Mouse (Mus musculus) testis, postnatal 14 days (tissue): ENCODE results near the gene Usp25.
A peak's percentile ranks its signal among the peaks of the same experiment; 100 is the strongest.

Experiments
- DNase-seq: peaks from one replicate; pipeline ENCODE4 v3.0.0; 2021; ENCODE audit warnings: low spot score

The Usp25 gene

GRCm38 (mm10) chr16:77013427-77014320 is at the start of gene Usp25:
Gene Usp25, plus strand, starts transcription at chr16:77013706.
- peak; percentile 89 for DNase-seq

DNA sequence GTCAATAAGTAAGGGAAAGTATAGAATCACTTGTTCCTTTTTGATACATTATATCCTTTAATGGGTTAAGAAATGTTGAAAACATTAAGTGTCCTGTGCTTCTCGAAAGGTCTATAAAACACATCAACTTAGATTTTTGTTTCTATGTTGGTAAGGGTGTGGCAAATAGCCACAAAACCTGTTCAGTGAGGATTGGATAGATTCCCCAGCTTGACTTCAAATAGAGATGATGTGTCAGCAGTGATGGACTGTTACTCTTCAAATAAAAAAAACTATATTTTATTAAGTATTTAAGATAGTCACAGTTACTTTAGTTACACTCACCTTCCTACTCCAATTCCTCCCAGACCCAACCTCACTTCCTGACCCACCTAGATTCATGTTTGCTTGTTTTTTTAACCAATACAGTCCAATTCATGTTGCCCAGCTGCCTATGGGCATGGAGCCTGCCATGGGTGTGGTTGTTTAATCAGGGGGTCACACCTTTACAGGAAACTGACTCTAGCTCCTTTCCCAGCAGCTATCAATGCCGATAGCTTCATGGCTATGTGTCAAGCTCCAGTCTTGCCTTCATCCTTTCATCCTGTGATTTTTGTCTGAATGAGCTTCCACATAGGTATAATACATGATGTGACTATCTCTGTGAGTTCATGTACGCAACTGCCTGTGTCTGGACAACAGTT is 45.8 kb upstream of the Usp25 start:
- no peak for DNase-seq

DNA sequence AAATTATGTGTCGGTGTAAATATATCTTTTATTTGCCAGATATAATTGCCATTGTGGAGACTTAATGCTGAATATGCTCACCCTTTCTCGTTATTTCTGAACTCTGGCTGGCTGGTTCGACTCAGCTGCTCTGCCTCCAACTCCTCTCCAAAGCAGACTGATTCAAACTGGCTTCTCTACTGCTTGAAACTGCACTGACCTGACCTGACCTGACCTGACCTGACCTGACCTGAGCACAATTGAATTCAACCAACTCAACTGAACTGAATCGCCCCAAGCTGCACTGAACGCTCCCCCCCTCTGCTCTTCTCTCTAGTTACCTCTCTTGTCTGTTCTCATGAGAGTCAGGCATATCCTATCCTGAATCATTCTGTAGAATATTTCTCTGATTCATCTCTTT is 42.3 kb upstream of the Usp25 start:
- DNase-seq = no peak

GRCm38 (mm10) chr16:76976787-76977430 is 36.6 kb upstream of the Usp25 start:
- no peak for DNase-seq

DNA sequence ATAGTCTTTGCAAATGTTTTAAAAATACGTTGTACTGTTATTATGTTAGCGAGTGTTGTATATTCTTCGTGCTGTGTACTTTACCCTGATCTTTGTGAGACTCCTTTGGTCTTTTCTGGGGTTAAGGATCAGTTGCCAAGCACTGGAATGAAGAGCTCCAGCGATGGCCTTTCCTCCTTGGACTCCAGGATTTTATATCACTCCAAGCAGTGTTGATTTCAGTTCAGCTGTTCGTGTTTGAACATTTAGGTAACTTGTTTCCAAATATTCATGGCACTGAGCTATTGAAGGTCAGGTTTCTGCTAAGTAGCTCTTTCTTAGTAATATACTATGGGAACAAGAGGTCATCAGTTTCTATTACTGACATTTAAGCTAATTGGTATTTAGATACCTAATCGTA is 29.8 kb upstream of the Usp25 start:
- DNase-seq = no peak

- no peak for DNase-seq
Measured at GRCm38 (mm10) chr16:76987711-76988110, 25.8 kb upstream of the Usp25 start.

- DNase-seq = no peak
Measured at GRCm38 (mm10) chr16:77003900-77004299, 9.6 kb upstream of the Usp25 start.

- DNase-seq = no peak
Measured at GRCm38 (mm10) chr16:77009173-77009572, 4.3 kb upstream of the Usp25 start.

- no peak for DNase-seq
Measured at GRCm38 (mm10) chr16:77014321-77015211, 1.1 kb downstream of the Usp25 start.

- no peak for DNase-seq
Measured at GRCm38 (mm10) chr16:77015380-77016346, 2.2 kb downstream of the Usp25 start.

DNA sequence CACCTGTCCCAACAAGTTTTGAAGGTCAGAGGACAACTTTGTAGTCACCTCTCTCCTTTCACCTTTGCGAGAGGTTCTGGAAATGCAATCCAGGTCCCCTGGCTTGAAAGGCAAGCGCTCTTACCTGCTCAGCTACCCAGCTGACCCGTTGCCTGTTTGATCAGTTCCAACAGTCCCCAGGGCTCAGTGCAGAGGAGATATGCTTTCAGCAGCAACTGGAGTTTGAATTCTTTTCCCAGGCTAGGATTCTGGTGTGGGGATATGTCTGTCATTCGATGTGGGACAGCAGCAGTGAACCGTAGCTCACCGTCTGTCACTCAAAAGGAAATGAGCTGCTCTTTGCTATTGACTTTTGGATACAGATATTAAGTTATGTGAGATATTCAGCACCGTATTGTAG is 4.4 kb downstream of the Usp25 start:
- no peak for DNase-seq

DNA sequence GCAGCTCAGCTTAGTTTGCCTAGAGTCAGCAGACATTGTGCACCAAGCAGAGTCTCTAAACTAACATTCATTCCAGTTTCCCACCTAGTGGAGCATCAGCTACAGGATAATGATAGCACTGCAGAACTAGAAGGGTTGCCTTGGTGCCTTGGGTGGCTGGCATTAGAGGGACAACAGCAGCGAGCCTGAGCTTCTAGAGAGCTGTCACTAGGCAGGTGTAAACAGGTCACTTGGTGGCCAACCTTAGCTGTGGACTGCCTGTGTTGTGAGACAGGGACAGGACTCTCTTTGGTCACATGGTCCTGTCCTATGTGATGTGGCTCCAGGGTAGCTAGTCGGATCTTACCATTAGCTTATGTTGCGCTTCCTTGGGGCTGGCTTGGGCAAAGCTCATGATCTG is 6.7 kb downstream of the Usp25 start:
- no peak for DNase-seq

- no peak for DNase-seq
Measured at GRCm38 (mm10) chr16:77023627-77024379, 10.3 kb downstream of the Usp25 start.

GRCm38 (mm10) chr16:77026099-77026498 is 12.6 kb downstream of the Usp25 start:
- DNase-seq = no peak

- no peak for DNase-seq
Measured at GRCm38 (mm10) chr16:77026933-77027332, 13.4 kb downstream of the Usp25 start.

DNA sequence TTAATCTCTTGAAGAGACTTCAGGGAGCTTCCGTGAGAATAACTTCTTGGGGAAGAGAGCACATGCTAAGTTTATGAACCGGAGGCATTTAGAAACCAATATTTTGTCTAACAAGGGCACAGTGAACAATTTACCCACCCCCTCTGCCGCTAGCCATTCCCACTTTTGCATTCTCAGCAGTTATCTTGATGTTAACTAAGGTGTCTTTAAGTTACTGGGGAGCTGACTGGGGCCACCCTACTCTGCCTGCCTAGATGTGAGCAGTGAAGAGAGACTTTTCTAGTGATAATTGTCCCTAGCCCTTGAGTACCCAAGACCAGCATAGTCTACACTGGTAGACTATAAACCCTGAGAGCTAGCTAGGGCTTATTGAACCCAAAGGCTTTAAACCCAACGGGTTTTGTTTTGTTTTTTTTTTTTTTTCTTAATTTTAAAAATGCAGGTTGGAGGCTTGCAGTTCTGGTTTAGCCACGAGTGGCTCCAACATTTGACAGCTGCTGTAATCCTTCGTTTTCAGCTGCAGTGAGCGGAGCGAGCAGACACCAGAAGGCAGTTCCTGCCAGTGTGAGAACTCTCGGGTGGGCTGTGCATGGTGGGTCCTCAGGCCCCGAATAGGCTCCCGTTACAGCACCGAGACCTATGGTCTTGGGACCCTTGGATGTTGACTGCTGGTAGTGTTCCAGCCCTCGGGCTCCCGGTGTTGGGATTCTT is 14.6 kb downstream of the Usp25 start:
- DNase-seq = no peak

DNA sequence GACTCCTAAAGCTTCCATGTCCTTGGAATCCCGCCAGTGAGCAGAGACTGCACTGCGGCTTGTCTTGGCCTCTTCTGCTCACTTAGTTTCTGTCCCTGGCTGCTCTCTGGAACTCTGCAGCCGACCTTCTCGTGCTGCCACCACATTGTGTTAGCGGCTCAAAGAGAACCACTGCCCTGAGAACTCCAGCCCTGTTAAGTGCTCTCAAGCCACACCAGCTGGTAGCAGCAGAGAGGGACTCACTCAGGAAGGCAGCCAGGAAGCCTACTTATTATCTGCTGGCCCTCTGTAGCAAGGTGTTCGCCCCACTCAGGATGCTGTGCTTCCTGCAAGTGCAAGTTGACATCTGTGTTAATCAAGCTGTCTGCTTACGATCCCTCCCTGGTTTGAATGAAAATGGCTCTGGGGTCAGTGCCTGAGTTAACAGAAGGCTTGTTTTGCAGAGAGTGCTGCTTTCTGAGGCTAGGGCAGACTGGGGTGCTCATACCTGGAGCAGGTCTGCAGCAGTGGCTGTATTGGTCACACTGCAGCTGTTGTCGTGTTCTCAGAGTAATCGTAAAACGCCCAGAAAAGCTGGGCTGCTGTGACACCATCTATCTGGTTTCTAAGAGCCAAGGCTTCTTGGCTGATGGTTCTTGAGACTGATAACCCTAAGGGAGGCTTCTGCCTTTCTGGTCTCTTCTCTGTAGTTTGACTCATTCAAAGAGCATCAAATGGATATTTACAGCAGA is 15.3 kb downstream of the Usp25 start:
- peak; percentile 29 for DNase-seq

- no peak for DNase-seq
Measured at GRCm38 (mm10) chr16:77030435-77030834, 16.9 kb downstream of the Usp25 start.

GRCm38 (mm10) chr16:77034329-77034728 is 20.8 kb downstream of the Usp25 start:
- DNase-seq = no peak
